Mouse (Mus musculus) telencephalon, adult 2 months (tissue): ENCODE data around the gene Fam129a.

Experiments
- DNase-seq: peaks from one replicate; pipeline ENCODE4 v3.0.0-alpha.2; 2011; ENCODE audit warnings: low read depth, low spot score

Gene Fam129a

GRCm38 (mm10) chr1:151626631-151627030 lies 55.6 kb downstream of the Fam129a start:
- no peak for DNase-seq

- DNase-seq = no peak
Measured at GRCm38 (mm10) chr1:151627141-151627540, 56.2 kb downstream of the Fam129a start.

GRCm38 (mm10) chr1:151629591-151630250 lies 58.7 kb downstream of the Fam129a start:
- DNase-seq = no peak

GRCm38 (mm10) chr1:151630251-151630628 lies 59.3 kb downstream of the Fam129a start:
- no peak for DNase-seq

- no peak for DNase-seq
Measured at GRCm38 (mm10) chr1:151631061-151631460, 60.1 kb downstream of the Fam129a start.

GRCm38 (mm10) chr1:151631703-151632294 lies 60.8 kb downstream of the Fam129a start:
- DNase-seq = no peak

- DNase-seq = no peak
Measured at GRCm38 (mm10) chr1:151632567-151633356, 61.8 kb downstream of the Fam129a start.

GRCm38 (mm10) chr1:151636637-151637036 lies 65.7 kb downstream of the Fam129a start:
- DNase-seq = no peak

GRCm38 (mm10) chr1:151637351-151637922 lies 66.5 kb downstream of the Fam129a start:
- DNase-seq = no peak

- no peak for DNase-seq
Measured at GRCm38 (mm10) chr1:151638357-151638756, 67.4 kb downstream of the Fam129a start.

GRCm38 (mm10) chr1:151638770-151639169 lies 67.8 kb downstream of the Fam129a start:
- no peak for DNase-seq

- no peak for DNase-seq
Measured at GRCm38 (mm10) chr1:151646380-151646779, 75.4 kb downstream of the Fam129a start.

- no peak for DNase-seq
Measured at GRCm38 (mm10) chr1:151648099-151648498, 77.1 kb downstream of the Fam129a start.

GRCm38 (mm10) chr1:151657042-151657605 lies 86.1 kb downstream of the Fam129a start:
- DNase-seq = peak; percentile 61

- DNase-seq = no peak
Measured at GRCm38 (mm10) chr1:151658291-151658830, 87.4 kb downstream of the Fam129a start.

GRCm38 (mm10) chr1:151659636-151660035 lies 88.7 kb downstream of the Fam129a start:
- DNase-seq = no peak

GRCm38 (mm10) chr1:151660251-151660650 lies 89.3 kb downstream of the Fam129a start:
- no peak for DNase-seq

GRCm38 (mm10) chr1:151660883-151661282 lies 89.9 kb downstream of the Fam129a start:
- DNase-seq = no peak

- DNase-seq = no peak
Measured at GRCm38 (mm10) chr1:151661684-151662439, 90.9 kb downstream of the Fam129a start.

- no peak for DNase-seq
Measured at GRCm38 (mm10) chr1:151662958-151663357, 92.0 kb downstream of the Fam129a start.

- no peak for DNase-seq
Measured at GRCm38 (mm10) chr1:151664384-151664783, 93.4 kb downstream of the Fam129a start.
